Mouse (Mus musculus): Measurements from ENCODE around the gene Pcbp2. TPM values are rescaled to one million over a fixed set of nuclear protein-coding genes. Genes with fewer than 3 reads are reported as not detected.
A peak's percentile ranks its signal among the peaks of the same experiment; 100 is the strongest.

Gene Pcbp2
- total RNA-seq, 2 experiments from 2014 or later, result 156 to 801 TPM

DNA sequence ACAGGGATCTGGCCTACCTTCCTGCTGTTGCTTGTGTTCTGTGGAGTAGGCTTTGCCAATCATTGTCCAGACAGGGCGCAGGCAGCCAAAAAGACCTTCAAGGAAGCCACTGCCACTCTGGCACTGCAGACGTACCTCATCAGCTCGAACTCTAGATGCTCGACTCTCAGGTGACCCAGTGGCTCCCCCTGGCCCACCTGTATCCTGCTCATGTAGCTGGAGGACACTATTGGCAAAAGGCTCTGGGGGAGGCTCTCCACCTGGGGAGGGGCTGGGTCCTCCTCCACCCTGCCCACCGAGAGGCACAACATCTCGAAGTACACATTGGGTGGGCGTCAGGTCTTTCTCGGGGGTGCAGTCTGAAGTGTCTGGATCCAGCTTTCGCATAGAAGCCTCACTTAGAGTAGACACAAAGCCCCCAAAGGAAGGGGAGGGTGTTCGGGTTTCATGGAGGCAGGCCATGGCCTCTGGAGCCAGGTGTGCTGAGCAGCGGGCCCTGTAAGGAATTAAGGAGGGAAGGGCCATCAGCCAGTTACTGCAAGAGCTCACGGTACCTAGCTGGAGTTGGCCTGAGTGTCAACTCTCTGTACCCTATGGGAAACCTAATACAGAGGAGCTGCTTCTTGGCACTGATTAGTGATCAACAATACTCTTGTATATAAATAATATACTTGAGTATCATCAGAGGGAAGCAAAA lies 34.9 kb downstream of the Pcbp2 start:
- no peak for ATAC-seq (ENCODE audit: poor library complexity, severe bottlenecking)

DNA sequence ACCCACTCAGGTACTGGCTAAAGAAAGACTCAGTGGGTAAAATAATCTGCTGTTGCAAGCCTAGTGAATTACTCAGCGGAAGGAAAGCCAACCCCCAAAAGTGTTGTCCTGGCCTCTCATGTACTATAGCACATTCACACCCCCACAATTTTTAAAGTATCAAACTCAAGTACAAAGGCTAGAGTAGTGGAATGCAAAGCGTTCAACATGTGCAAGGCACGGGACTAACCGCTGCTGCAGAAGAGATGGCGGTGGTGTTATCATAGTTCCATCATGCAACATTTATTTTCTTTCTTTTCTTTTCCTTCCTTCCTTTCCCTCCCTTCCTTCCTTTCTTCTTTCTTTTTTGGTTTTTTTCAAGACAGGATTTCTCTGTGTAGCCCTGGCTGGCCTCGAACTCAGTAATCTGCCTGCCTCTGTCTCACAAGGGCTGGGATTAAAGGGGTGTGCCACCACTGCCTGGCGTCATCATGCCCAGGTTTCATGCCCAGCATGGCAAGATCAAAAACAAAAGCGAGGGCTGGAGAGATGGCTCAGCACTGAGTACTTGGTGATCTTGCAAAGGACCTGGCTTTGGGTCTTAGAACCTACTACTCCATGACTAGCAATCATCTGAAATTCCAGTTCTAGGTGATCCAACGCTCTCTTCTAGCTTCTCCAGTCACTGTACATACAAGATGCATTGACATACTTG lies 35.6 kb downstream of the Pcbp2 start:
- ATAC-seq (ENCODE audit: poor library complexity, severe bottlenecking), result no peak

DNA sequence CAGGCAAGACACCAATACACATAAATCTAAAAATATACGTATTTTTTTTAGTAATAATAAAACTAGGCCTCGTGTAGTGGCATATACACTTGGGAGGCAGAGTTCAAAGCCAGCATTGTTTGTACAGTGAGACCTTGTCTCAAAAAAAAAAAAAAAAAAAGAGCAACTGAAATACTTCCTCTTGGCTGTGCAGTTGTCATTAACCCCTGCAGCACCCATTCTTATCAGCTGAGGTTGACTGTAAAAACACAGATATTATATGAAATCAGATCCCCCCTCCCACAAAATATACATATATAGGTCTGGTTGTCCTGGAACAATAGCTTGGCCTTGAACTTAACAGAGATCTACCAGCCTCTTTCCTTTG lies 36.1 kb downstream of the Pcbp2 start:
- ATAC-seq (ENCODE audit: poor library complexity, severe bottlenecking), result no peak

DNA sequence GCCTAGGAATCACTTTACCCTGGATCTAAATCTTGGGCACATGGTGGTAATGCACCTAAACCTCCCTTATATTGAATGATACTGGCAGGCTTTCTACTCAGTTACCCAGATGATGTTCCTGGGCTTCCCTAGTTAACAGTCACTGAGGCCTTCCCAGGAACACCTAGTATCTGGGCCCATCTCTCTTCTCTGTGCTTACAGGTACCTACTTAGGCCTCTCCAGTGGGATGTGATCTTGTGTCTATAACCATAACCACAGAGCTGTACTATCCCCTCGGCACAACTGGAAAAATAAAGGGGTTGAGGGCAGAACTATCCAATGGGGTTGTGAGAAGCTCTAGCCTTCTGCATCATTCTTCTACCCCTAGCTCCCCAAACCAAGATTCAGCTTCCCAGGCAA lies 36.5 kb downstream of the Pcbp2 start:
- ATAC-seq (ENCODE audit: poor library complexity, severe bottlenecking), result no peak

DNA sequence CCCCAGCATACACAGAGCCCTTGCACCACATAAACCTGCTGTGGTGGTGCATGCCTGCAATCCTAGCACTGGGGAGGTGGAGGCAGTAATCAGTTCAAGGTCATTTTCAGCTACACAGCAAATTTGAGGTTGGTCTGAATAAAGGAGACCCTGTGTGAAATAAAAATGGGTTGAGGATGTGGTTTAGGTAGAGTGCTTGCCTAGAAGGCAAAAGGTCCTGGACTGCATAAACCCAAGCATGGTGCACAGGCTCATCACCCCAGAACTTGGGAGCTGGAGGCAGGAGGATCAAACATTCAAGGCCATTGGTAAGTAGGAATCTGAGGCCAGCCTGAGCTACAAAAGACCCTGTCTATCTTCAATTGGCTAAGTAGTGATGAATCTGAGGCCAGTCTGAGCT lies 37.2 kb downstream of the Pcbp2 start:
- ATAC-seq (ENCODE audit: poor library complexity, severe bottlenecking), result no peak

DNA sequence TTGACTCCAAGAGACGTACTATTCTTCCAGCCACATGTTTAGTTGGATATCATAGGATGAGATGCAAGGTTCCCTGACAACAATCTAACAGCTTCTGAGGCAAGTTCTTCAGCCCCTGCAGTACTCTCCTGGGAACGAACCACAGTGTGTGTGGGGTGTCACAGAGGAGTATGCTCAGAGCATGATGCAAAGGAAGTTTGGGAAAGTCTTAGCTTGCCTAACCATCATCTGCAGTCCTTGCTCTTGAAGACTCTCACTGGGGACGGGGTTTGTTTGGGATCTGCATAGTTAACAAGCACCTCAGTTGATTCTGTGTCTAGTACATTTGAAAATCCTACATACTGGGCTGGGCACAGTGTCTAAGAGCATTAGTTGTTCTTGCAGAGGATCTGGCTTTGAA lies 38.0 kb downstream of the Pcbp2 start:
- ATAC-seq (ENCODE audit: poor library complexity, severe bottlenecking), result no peak

DNA sequence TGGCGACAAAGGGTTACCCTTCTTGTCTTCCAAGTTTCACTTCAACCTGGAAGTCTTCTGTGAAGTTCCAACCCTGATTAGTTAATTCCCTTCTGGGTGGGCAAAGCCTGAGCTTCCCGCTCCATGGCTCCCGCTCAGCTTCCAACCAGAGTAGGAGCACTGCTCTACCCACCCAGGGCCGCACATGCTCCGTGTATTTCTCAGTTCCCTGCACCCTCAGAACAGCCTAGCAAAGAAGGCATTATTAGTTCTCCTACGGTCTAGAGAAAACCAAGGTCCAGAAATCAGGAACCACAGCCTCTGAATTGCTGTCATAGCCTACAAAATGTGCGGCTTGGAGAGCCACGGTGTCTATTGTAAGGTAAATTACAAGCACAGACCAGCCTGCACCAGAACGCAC lies 39.8 kb downstream of the Pcbp2 start:
- ATAC-seq (ENCODE audit: poor library complexity, severe bottlenecking), result peak; percentile 30

DNA sequence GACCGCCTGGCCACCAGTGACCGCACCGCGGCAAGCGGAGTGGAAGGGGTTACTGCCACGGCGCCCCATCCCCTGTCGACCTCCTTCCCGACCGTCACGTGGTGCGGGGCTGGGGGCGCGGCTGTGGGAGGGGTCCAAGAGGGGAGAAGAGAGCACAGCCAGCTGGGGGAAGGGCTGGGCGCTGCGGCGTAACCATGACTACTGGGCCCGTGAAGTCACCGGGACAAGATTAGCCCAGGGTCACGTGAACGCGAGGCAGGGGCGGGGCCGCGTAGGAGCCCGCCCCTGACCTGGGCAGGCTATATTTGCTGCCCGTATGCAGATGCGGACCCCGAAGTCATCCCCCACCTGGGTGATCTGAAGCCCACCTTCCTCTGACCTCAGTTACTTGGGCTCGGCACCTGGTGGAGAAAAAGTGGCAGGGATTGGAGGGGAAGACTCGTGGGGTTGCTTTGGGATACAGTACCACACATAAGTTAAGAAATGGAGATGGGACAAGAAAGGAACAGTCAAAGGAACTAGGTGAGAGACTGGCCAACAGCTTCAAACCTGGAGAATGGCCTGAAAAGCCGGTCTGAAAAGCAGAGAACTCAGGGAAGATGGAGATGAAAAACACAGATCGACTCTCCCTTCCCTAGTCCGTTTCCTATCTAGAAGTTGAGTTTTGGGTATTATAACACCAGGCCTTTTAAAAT lies 40.4 kb downstream of the Pcbp2 start:
- peak; percentile 89 for ATAC-seq (ENCODE audit: poor library complexity, severe bottlenecking)

DNA sequence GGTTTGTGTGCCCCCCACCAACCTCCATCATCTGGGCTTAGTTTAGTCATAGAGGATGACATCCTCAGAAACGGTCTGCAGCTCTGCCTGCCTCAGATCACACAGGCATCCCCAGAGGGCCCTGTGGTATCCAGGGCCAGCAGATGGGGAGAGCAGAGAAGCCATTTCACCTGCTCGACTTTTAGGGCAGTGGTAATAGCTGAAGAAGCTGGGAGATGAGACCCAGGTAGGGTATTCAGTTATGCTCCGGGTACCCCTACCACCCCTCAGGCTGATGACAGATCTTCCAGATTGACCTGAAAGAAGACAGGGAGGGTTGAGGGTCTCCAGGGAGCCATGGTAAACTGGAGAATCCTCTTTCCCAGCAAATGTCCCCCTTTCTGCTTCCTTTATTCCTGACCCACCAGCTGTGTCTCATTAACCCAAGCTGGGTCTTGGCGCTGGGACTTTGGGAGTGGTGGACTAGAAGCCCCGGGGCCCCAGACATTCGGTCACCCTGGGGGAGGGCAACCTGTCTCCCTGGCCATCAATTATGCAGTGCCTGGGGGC lies 41.0 kb downstream of the Pcbp2 start:
- ATAC-seq (ENCODE audit: poor library complexity, severe bottlenecking), result no peak

DNA sequence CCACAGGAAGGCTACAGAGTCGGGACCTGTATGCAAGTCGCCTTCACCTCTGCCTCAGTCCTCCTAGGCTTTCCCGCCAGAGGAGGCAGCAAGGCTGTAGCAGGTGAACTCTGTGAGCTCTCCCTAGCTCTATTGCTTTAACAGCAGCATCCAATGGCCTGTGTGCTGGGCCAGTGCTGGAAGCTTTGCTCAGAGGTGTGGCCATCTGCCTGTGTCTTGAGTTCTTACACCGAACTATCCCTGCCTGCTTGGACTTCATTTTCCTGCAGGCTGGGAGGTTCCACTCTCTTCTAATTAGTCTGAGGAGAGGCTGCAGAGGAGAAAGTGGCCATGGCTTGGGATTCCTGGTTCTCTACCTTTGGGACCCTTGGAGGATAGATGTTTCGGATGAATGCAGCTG lies 41.7 kb downstream of the Pcbp2 start:
- ATAC-seq (ENCODE audit: poor library complexity, severe bottlenecking), result no peak

DNA sequence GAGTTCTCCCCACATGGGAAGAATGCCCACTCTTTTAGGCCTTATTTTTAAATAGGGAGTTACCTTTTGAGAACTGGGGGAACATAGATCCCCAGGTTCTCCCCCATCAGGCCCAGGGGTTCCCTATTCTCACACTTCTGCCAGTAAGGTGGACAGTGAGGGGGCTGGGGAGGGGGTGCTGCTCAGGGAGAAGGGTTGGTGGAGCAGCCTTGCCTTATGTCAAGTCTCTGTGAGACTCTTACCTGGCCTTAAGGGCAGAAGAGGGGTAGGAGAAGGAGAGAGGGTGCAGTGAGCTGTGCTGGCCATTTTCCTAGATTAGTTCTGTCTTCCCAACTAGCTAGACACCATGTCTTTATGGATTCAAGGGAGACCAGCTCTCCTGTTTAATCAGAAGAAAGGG lies 42.1 kb downstream of the Pcbp2 start:
- ATAC-seq (ENCODE audit: poor library complexity, severe bottlenecking), result no peak

DNA sequence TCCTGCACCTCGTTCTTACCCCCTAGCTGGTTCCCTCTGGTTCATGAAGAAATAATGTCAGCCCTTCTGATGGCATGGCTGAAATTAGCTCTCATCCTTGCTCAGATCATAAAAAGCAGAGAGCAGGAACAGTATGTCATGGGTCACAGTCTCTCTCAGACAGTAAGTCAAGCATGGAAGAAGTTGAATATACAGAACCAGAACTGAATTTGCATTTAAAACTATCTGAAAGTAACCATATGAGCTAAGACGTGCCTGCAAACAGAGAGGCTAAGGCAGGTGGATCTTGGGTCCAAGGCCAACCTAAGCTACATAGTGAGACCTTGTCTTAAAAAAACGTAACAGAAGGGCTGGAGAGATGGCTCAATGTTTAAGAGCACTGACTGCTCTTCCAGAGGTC lies 42.7 kb downstream of the Pcbp2 start:
- ATAC-seq (ENCODE audit: poor library complexity, severe bottlenecking), result no peak

DNA sequence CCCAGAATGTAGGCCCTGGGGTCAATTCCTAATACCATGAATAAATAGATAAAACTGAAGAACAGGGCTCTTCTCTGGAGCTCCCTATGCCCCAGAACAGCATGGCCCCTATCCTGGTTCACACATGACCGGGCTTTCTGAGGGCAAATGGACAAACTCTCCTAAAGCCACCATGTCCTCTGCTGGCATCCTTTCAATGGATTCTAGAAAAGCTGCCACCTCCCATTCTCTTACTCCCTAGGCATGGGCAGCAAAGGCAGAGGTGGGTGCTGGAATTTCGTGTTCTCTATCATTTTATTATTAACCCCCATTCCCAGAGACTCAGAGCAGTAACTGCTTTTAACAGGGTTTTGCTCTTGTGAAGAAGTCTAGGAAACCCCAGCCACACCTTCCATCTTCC lies 44.9 kb downstream of the Pcbp2 start:
- ATAC-seq (ENCODE audit: poor library complexity, severe bottlenecking), result no peak

DNA sequence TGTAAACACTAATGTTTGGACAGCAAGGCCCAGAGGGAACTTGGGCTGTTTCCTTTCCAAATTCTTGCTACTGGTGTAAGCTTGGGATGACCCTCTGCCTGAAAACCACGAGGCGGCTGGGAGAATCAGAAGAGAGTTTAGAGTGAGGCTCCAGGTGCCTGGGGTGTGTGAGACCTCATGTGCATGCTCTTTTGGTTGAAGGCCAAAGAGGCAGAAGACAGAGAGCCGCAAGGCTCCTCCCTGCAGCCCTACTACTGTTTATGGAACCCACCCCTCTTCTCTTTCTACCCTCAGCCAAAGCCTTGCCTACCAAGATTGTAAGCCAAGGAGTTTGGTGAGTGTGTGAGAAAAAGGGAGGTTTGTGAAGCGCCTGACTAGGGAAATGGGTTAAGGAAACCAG lies 45.5 kb downstream of the Pcbp2 start:
- ATAC-seq (ENCODE audit: poor library complexity, severe bottlenecking), result no peak

DNA sequence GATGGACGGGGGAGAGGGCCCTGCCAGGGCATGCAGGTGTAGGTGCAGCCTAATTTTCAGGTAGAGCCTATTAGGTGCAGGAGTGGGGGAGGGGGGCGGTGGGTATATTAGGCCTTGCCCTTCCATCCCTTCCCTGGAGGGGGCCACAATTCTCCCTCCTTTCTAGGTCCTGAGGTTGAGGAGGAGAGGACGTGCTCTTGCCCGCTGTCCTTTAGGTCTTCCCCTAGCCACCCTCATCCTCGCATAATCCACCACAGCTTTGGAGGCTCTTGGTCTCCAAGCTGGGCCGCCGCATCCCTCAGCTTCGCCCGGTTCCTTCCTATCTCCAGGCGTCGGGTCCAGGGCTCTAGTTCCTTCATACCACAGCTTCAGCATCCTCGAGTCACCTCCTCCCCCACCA lies 46.0 kb downstream of the Pcbp2 start:
- ATAC-seq (ENCODE audit: poor library complexity, severe bottlenecking), result no peak

DNA sequence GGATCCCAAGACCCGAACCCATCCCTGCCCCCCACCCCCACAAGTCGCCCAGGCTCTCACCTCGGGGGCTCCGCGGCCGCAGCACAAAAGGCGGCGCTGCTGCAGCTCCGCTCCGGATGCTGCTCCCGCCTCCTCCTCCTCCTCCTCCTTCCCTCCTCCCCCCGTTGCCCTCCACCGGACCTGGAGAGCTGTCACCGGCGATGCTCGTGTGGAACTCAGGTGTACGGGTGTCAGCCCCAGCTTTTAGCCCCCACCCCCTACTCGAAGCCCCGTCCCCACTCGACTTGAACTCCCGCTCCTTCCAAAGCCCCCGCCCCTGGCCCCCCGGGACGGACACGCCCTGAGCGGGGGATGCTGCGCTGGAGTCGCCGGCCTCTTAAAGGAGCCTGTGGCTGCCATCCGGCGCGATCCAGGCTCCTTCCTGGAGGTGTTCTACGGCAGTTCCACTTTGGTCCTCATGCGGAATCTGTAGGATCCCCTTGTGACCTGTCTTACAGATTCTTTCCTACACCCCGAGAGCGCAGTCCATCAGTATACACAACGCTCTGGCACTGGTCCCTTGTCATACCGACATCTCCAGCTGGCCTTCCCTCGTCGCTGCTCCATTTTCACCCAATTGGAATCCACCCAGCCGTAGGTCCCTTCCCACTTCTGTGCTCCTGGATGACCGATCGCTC lies 46.5 kb downstream of the Pcbp2 start, which contains the start of gene Map3k12:
Gene Map3k12, minus strand, starts transcription at position 337 of the 677 bp plus-strand sequence.
- no peak for ATAC-seq (ENCODE audit: poor library complexity, severe bottlenecking)

DNA sequence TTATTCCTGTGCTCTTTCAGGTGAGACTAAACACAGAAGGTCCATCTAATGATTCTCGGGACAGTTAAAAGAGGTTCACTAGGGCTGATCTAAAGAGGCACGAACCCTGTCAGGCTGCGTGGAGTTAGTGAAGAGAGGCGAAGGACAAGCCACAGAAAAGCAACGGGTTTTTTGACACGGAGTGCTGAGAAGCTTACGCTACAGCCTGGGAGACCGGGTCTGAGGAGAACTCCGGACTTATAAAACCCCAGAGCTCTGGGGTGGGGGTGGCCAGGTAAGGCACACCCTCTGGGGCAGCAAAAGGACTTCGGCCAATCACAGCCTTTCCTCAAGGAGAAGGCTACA lies 47.3 kb downstream of the Pcbp2 start:
- ATAC-seq (ENCODE audit: poor library complexity, severe bottlenecking), result no peak

DNA sequence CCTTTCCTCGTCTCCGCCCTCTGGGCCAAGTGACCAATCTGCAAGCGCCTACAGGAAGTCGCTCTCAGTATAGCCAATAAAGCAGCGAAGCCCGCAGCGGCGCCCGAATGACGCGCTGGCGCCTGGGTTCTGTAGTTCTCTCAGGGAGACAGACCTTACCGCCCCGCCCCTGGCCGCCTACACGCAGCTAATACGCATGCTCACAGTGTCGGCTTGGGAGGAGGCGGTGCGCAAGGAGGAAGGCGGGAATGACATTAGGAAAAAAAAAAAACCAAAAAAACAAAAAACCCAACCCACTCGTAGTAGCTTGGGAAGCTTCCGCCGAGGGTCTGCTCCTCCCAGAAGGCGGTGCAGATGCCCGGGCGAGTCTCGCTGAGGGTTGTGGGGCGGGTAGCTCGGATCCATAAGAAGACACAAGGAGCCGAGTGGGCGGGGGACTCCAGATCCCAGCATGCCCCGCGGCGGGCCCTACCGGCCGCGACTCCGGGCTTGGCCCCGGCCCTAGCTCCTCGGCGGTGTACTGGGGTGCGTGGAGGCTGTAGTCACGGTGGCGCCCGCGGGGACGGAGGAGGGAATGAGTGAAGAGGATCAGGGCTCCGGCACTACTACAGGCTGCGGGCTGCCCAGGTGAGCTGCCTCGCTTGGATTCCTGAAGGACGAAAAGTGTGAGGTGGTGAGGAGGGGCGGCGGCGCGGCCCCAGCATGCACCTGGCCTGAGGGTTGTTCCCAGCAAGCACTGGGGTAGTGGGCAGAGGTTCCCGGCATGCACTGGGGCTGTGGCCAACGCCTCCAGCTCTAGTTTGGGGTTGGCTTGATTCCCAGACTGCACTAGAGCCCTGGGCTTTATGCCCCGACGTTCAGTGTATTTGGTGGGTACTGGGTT lies 47.9 kb downstream of the Pcbp2 start, which contains the start of gene Tarbp2:
Gene Tarbp2, plus strand, starts transcription at position 217 of the 883 bp plus-strand sequence.
- ATAC-seq (ENCODE audit: poor library complexity, severe bottlenecking), result peak; percentile 81

DNA sequence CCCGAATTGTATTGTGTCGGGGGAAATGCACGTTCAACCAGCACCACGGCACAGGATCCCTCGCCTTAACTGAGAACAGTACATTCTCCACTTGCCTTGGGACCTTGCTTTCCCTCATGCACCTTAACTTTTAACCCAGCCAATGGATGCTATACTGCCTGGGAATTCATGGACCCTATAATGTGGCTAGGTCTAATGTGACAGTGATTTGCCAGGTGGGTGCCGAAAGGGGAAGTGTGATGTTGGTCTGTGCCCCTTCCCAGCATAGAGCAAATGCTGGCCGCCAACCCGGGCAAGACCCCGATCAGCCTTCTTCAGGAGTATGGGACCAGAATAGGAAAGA lies 48.5 kb downstream of the Pcbp2 start:
- no peak for ATAC-seq (ENCODE audit: poor library complexity, severe bottlenecking)
